ENCODE assay signal across 8 mouse cellular contexts in the genomic region with DNA sequence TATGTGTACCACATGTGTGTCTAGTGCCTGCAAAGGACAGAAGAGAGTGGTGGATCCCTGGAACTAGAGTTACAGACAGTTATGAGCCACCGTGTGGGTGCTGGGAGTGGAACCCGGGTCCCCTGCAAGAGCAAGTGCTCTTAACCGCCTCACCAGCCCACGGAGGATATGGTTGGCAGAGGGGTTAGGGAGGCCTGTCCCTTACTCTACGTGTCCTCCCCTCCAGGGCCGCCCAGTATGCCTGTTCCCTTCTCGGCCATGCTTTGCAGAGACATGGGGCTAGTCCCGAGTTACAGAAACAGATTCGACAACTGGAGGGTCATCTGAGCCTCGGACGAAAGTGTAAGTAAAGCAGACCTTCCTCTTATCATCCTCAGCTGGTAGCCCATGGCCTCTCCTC. TPM values are rescaled to one million over a fixed set of nuclear protein-coding genes. Genes with fewer than 3 reads are reported as not detected.
DNase-seq lines count a peak whose midpoint lies in the region; ATAC-seq and TF ChIP-seq lines count a peak whose summit lies in the region.

No protein-coding gene starts in this region.

- H3K27me3 ChIP-seq in cerebellum, adult 2 months (ENCODE audit: control insufficient read depth, insufficient read depth, low read length) = no peaks in the 10 kb centered on the region
- H3K27me3 ChIP-seq in limb, embryonic 11.5 days (ENCODE audit: control insufficient read depth, insufficient read depth, low read length) = no peaks in the 10 kb centered on the region
- H3K27me3 ChIP-seq in stomach, embryonic 14.5 days (ENCODE audit: control insufficient read depth, insufficient read depth, low read length) = no peaks in the 10 kb centered on the region

- H3K4me1 ChIP-seq in cerebellum, adult 2 months (ENCODE audit: control insufficient read depth, insufficient read depth, low read length) = peaks cover 7% of the 10 kb centered on the region
- H3K4me1 ChIP-seq in limb, embryonic 11.5 days (ENCODE audit: control insufficient read depth, insufficient read depth, low read length) = 0 out of 2 replicates have a peak, but pooled peaks cover 3% of the 10 kb centered on the region
- H3K4me1 ChIP-seq in stomach, embryonic 14.5 days (ENCODE audit: control insufficient read depth, insufficient read depth, low read length) = peaks cover 10% of the 10 kb centered on the region

- no peak for DNase-seq in cerebellum, adult 2 months
- DNase-seq in cerebellum, postnatal 36 days = no peak
- DNase-seq in spleen, postnatal 10 days (ENCODE audit: low spot score in 2 of 2) = peak; percentile 13 to 24
- DNase-seq in spleen, adult 18-20 months = no peak
- peak; percentile 22 for DNase-seq in limb, embryonic 11.5 days (ENCODE audit: low spot score)
- DNase-seq in embryo, embryonic 11 days = no peak
- DNase-seq in cerebellum, adult 9-10 months = no peak

- whole genome bisulfite sequencing in cerebellum, adult 2 months = 55% methylated on average over 11 of the region's 11 CpGs
- WGBS in limb, embryonic 11.5 days = 69% methylated on average over 11 of the region's 11 CpGs
- 69% methylated on average over 11 of the region's 11 CpGs for whole genome bisulfite sequencing in stomach, embryonic 14.5 days

- H3K4me3 ChIP-seq in cerebellum, adult 2 months (replicated peaks; ENCODE audit: insufficient read depth, low read depth, low read length) = peak overlapping the region; percentile 29
- peak overlapping the region; percentile 95 for H3K4me3 ChIP-seq in limb, embryonic 11.5 days (ENCODE audit: low read depth, low read length)
- peak overlapping the region; percentile 45 for H3K4me3 ChIP-seq in stomach, embryonic 14.5 days (ENCODE audit: low read depth, low read length)

- H3K9ac ChIP-seq in limb, embryonic 11.5 days (ENCODE audit: low read length) = peak overlapping the region; percentile 95; the same call in 1 of the 2 replicates
- peak overlapping the region; percentile 43; the same call in 1 of the 2 replicates for H3K9ac ChIP-seq in stomach, embryonic 14.5 days (replicated peaks; ENCODE audit: low read depth, low read length)

- H3K36me3 ChIP-seq in limb, embryonic 11.5 days (ENCODE audit: control insufficient read depth, insufficient read depth, low read length) = peaks cover 13% of the 10 kb centered on the region; the same call in 1 of the 2 replicates
- H3K36me3 ChIP-seq in stomach, embryonic 14.5 days (ENCODE audit: control insufficient read depth, insufficient read depth, low read length) = peaks cover 44% of the 10 kb centered on the region

- TF ChIP-seq POLR2A in cerebellum, adult 2 months (IDR thresholded peaks at IDR 0.05; ENCODE audit: borderline replicate concordance, insufficient read depth, low read length) = no peak

- peak overlapping the region; percentile 81 for H3K4me2 ChIP-seq in limb, embryonic 11.5 days (ENCODE audit: low read depth, severe bottlenecking)
- peak overlapping the region; percentile 54 for H3K4me2 ChIP-seq in stomach, embryonic 14.5 days (replicated peaks; ENCODE audit: low read depth, low read length)

- H3K27ac ChIP-seq in cerebellum, adult 2 months (ENCODE audit: insufficient read depth, low read length) = no peak overlapping the region
- H3K27ac ChIP-seq in limb, embryonic 11.5 days (replicated peaks; ENCODE audit: low read depth, low read length) = no peak overlapping the region; the same call in 1 of the 2 replicates
- H3K27ac ChIP-seq in stomach, embryonic 14.5 days (ENCODE audit: low read length) = no peak overlapping the region

- TF ChIP-seq CTCF in cerebellum, adult 2 months (IDR thresholded peaks at IDR 0.05; ENCODE audit: borderline replicate concordance, insufficient read depth, low read depth, low read length) = no peak

- no peak for ATAC-seq in limb, embryonic 11.5 days (ENCODE audit: insufficient number of reproducible peaks, low FRiP score, low TSS enrichment, low read depth)
- no peak for ATAC-seq in stomach, embryonic 14.5 days (ENCODE audit: insufficient number of reproducible peaks, insufficient read depth, low FRiP score, low read depth)

- H3K9me3 ChIP-seq in limb, embryonic 11.5 days (ENCODE audit: control insufficient read depth, low read length) = peaks cover 2% of the 10 kb centered on the region; the same call in 1 of the 2 replicates
- H3K9me3 ChIP-seq in stomach, embryonic 14.5 days (ENCODE audit: control insufficient read depth, low read depth, low read length) = no peaks in the 10 kb centered on the region

RNA-seq across cellular contexts. Expression of a gene that starts 1.2 kb away (rescaled TPM):
- 0.16 and 0.21 TPM in 2 replicates for polyA plus RNA-seq in cerebellum, adult 2 months (2012; rRNA removed)
- 0.11 and 0.34 TPM in 2 replicates for polyA plus RNA-seq in limb, embryonic 11.5 days (2014; fragmentation: Nextera tagmentation; extraction: Ambion mirVana)
- 0.07 TPM in 1 of 2 replicates, not detected in the other for polyA plus RNA-seq in stomach, embryonic 14.5 days (2014; fragmentation: Nextera tagmentation; extraction: Ambion mirVana)

RNA-seq across cellular contexts. Expression of a gene that starts 1.3 kb away (rescaled TPM):
- 61.8 and 62.3 TPM in 2 replicates for polyA plus RNA-seq in cerebellum, adult 2 months (2012; rRNA removed)
- 48.4 and 49.2 TPM in 2 replicates for polyA plus RNA-seq in limb, embryonic 11.5 days (2014; fragmentation: Nextera tagmentation; extraction: Ambion mirVana)
- polyA plus RNA-seq in stomach, embryonic 14.5 days (2014; fragmentation: Nextera tagmentation; extraction: Ambion mirVana) = 45.4 and 51.3 TPM in 2 replicates

RNA-seq across cellular contexts. Expression of a gene that starts 6.7 kb away (rescaled TPM):
- polyA plus RNA-seq in cerebellum, adult 2 months (2012; rRNA removed) = 44.6 and 45.4 TPM in 2 replicates
- 240 and 241 TPM in 2 replicates for polyA plus RNA-seq in limb, embryonic 11.5 days (2014; fragmentation: Nextera tagmentation; extraction: Ambion mirVana)
- polyA plus RNA-seq in stomach, embryonic 14.5 days (2014; fragmentation: Nextera tagmentation; extraction: Ambion mirVana) = 144 and 147 TPM in 2 replicates

RNA-seq across cellular contexts. Expression of a gene that starts 8.9 kb away (rescaled TPM):
- polyA plus RNA-seq in cerebellum, adult 2 months (2012; rRNA removed) = 4.7 and 5.1 TPM in 2 replicates
- 0.92 and 0.96 TPM in 2 replicates for polyA plus RNA-seq in limb, embryonic 11.5 days (2014; fragmentation: Nextera tagmentation; extraction: Ambion mirVana)
- polyA plus RNA-seq in stomach, embryonic 14.5 days (2014; fragmentation: Nextera tagmentation; extraction: Ambion mirVana) = 0.88 and 1.00 TPM in 2 replicates

RNA-seq across cellular contexts. Expression of a gene that starts 33.5 kb away (rescaled TPM):
- polyA plus RNA-seq in cerebellum, adult 2 months (2012; rRNA removed) = 9.4 and 11.6 TPM in 2 replicates
- polyA plus RNA-seq in limb, embryonic 11.5 days (2014; fragmentation: Nextera tagmentation; extraction: Ambion mirVana) = 0.31 and 0.45 TPM in 2 replicates
- 0.82 and 1.1 TPM in 2 replicates for polyA plus RNA-seq in stomach, embryonic 14.5 days (2014; fragmentation: Nextera tagmentation; extraction: Ambion mirVana)

Comparison
In these comparisons a context has a peak if more than half of its experiments do, and no peak if none do; other contexts are left out.
1. DNase-seq: peak in spleen, postnatal 10 days (2 of 2) and limb, embryonic 11.5 days (single experiment); none in cerebellum, adult 2 months (0 of 2), cerebellum, postnatal 36 days (0 of 2), spleen, adult 18-20 months (0 of 2), embryo, embryonic 11 days (single experiment) and cerebellum, adult 9-10 months (single experiment).
2. H3K4me3 ChIP-seq: peak in every context shown above with its lines; median percentile 95 in limb, embryonic 11.5 days; 45 in stomach, embryonic 14.5 days; 29 in cerebellum, adult 2 months.